Mouse (Mus musculus) olfactory bulb, adult 2 months (tissue): Measurements from ENCODE around the gene Pdlim5.

ENCODE experiments used
- CTCF ChIP-seq: fragments of 200-500 bp; IDR thresholded peaks from 2 replicates; pipeline ENCODE4 v1.5.1; 2012; ENCODE audit warnings: low read depth, mild to moderate bottlenecking, low read length, moderate library complexity; ENCODE audit not compliant: insufficient read depth
- POLR2A ChIP-seq: fragments of 200-500 bp; IDR thresholded peaks from 2 replicates; pipeline ENCODE4 v1.6.1; 2012; ENCODE audit warnings: mild to moderate bottlenecking, low read depth, low read length, moderate library complexity; ENCODE audit not compliant: insufficient read depth

DNA sequence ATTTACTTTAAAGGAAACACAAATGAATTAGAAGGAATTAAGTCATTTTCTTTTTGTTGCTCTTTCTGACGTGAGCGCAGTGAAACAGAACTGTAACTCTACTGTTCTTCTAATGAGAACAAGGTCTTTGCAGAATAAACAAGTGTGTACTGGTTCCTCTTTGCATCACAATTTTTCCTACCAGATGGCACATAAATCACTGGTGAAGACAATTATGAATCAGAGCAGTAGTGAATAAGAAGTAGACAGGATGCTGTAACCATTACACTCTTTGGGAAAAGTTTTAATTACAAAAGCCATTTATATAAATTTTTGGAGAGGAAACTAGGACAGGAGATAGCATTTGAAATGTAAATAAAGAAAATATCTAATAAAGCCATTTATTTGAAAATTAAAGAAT, 51.7 kb downstream of the Pdlim5 start:
- TF ChIP-seq POLR2A (no peak), CTCF (no peak)
